Mouse (Mus musculus) retina, postnatal 7 days (tissue): ENCODE results near the gene Nup62.

Experiments
- DNase-seq: peaks from one replicate; pipeline ENCODE4 v3.0.0-alpha.2; 2012; ENCODE audit warnings: low read depth, low spot score

Nup62 gene

DNA sequence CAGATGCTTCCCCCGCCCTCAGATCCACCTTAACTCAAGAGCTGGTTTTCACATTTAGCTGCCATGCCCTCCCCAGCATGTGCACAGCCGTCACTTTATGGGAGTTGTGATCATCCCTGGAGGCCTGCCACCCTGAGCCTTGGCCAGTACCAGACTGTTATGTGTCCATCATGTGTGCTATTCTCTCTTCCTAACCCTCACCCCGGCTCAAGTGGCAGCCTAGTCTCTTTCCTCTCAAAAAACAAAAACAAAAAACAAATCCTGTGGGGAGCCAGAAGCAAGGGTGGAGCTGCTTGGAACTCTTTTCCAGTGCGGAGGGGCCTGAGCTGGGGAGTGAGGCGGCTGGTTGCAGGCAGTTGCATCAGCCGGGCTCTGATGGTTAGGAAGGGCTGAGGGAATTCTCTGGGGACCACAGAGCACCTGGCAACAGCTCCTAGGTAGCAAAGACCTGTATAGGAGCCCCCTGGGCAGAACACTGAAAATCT lies 2.9 kb downstream of the Nup62 start:
- no peak for DNase-seq

DNA sequence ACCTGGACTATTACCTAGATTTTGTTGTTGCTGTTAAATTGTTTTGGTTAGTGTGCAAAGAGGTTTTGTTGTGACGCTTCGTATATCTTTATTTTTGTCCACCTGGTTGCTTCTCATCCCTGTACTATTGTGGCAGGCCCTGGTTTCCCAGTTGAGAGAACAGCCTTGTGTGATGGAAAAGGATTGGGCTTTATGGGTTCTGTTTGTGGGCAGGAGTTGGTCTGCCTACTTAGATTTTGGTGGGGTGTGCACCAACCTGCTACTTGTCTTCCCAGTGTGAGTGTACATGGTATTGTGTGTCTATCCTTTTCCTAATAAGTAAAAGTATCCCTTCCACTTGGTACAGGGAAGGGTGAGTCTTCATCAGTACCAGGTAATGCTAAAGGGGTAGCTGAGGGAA lies 3.5 kb downstream of the Nup62 start:
- DNase-seq = no peak

DNA sequence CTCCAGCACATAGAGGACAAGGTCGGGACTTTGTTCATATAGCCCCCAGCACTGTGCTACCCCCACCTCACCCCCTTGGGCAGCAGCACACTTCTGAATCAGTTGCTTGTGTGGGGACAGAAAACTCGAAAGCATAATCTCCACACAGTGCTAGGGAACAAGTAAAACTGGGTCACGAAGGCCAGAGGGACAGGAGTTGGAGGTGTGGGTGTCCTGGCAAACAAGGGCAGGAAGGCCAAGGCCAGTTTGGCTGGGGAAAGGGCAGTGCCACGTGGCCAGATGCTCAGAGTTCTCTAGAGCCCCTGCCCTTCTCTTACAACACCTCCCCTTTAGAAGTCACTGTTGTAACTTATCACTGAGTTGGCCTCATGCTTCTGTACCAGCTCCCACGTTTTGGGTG lies 4.0 kb downstream of the Nup62 start:
- no peak for DNase-seq

DNA sequence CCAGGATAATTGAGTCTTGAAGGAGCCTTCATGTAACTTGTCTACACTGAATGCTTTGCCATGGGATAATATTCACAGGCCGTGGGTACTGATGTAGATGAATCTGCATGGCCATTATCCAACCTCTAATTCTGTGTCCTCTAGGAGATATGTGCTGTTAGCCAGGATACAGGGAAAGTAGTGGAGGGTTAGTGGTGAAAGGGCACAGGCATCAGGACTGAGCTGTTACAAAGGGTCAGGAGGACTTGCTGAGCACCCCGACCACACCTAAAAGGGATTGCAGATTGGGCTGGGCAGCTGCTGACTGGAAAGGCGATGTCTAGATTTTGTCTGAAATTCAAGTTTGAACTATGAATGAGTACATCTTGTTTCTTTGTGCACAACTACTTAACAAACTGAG lies 4.6 kb downstream of the Nup62 start:
- no peak for DNase-seq

DNA sequence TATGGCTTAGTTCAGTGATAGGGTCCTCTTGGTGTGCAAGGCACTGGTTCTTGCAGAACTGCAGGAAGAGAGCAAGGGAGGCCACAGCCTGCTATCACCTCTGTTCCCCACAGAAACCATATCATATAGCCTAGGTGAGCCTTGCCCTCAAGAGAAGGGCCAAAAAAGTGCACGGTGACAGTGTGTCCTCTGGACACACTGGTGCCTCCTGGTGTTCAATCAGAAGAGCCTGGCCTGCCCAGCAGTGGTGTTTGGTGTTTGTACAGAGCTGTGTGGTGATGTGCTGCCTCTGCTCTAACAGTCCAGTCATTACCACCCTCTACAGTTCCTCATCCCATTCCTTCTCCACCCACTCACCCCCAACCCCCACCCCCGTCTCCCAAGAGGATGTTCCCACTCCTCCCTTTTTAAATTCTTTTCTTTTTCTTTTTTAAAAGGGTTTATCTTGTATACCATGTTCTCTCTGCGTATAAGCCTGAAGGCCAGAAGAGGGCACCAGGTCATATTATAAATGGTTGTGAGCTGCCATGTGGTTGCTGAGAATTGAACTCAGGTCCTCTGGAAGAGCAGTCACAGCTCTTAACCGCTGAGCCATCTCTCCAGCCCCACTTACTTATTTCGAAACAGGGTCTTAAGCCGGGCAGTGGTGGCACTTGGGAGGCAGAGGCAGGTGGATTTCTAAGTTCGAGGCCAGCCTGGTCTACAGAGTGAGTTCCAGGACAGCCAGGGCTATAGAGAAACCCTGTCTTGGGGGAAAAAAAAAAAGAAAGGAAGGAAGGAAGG lies 6.0 kb downstream of the Nup62 start:
- no peak for DNase-seq

DNA sequence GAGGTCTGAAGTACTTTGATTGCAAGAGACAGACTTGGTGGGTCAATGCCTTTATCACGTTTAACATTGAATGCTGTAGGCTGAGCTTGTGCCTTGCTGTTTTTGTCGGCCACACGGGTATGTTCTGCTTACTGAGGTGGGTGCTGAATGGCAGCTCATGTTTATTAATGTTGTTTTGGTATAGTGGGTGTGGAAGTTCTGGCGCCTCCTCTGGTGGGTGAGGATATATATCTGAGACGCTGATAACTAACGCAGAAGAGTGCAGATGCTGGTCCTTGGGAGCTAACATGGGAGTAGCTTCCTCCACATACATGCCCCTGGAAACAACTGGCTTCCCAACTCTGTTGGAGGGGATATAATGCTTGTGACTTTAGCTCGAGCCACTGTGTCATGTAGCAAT lies 7.5 kb downstream of the Nup62 start:
- no peak for DNase-seq

DNA sequence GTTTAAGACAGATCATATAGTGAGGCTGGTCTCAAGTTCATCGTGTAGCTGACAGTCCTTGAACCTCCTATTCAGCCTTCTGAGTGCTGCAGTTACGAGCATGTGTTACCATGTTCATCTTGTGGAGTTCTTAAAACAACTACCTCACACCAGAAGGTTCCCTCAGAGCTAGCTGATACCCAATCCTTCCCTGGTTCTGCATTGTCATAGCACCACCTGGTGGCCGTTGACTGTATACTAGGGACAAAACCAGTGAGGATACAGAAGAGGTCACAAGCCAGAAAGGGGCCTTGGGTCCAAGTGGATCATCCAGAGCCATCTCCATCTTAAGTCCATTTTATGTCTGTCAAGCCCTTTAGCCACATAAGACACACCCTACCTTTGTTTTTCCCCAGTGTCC lies 9.0 kb downstream of the Nup62 start:
- peak; percentile 77 for DNase-seq

DNA sequence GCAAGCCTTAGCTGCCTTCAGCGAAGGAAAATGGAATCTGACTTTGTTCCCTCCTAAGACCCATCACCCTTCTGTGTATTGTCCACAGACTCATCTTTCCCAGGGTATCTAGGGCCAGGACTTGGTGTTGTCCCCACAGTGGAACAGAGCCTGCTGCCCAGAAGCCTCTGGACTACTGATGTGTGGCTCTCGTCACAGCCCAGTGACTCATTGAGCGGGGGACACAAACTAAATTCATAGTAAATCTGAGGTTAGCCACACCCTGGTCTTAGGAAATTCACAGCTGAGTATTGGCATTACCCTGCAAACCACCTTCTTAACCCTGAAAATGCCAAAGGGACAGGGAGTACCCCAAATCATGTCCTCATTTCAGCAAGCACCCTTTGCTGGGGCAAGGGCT lies 10.9 kb downstream of the Nup62 start:
- no peak for DNase-seq

DNA sequence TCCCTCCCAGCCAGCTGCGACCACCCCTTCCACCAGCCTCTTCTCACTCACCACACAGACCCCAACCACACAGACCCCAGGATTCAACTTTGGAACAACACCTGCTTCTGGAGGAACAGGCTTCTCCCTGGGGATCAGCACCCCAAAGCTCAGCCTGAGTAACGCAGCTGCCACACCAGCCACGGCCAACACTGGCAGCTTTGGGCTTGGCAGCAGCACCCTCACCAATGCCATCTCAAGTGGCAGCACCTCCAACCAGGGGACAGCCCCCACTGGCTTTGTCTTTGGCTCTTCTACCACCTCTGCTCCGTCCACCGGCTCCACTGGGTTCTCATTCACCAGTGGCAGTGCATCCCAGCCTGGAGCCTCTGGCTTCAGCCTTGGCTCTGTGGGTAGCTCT lies 12.8 kb downstream of the Nup62 start:
- no peak for DNase-seq

DNA sequence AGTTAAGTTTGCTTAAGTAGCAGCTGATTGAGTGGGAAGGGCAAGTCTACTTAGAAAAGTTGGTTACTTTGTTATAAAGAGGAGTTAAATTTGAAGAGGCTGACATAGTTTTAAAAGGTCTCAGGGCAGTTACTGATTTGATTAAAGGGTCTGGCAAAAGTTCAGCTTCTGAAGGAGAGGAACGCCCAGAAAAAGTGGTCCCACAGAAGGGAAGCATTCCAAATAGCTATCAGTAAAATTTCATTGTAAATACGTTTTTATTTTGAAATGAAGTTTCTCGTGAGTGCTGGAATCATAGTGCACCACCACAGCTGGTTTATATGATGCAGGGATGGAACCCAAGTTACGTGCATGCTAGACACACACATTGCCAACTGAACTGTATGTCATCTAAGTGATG lies 16.9 kb downstream of the Nup62 start:
- DNase-seq = no peak

DNA sequence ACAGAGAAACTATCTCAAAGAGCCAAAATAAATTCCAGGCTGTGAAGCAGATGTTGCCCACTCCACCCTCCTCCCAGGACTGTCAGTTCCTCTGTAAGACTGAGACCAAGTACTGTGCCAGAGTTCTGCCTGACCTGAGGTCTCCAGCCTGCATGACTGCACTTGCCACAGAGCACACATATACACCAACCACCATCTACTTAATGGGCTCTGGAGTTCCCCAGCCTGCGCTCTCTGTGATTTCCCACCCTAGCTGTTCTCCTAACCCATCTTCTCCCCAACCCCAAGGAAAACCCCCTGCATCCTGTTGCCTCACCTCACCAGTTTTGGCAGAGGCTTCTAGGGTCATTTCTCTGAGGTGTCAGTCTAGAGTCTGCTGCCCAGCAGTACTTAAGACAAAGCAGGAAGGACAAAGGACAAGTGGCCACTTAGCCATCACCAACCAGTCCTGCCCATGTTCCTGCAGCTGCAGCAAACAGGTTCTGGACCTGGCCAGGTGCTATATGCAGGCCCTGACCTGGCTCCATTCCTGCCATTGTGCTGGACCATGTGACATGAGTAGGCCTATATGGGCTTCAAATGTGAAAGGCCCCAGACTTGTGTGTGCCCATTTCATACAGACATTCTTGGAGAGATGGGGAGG lies 19.6 kb downstream of the Nup62 start:
- DNase-seq = no peak

DNA sequence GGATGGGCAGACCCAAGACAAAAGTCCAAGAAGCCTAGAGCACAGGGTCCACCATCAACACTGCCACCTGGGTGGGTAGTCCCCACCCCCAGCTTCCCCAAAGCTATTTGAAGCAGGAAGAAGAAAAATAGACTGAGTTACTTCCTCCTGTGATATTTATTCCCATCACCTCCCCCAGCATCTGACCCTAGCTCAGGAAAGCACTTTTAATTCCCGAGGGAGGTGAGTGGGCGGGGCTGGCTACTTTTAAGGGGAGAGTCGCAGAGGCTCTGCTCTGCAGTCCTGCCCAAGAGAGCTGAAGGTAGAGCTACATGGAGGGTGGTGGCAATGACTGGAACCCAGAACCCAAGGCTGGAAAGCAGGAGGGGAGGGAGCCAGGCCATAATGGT lies 20.1 kb downstream of the Nup62 start:
- DNase-seq = no peak

DNA sequence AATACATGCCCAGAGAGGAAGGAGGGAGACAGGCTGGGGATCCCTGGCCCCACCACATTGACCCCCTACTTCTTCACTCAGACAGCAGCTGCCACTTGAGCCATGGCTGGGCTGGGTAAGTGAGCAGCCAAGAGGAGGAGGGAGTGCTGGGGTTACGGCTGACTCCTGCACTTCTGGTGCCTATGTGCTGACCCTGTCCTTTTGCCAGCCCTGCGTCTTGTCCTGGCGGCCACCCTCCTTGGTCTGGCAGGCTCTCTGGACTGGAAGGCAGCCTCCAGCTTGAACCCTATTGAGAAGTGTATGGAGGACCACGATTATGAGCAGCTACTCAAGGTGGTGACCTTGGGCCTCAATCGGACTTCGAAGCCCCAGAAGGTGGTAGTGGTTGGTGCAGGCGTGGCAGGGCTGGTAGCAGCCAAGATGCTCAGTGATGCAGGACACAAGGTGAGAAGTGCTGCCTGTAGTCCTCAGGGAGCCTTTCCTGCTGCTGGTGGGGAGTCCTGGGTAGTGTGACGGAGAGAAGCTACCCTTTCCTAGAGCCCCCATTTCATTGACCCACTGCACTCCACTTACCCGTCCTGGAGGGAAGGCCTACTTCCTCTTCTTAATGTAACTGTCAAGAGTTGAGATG lies 20.6 kb downstream of the Nup62 start:
- DNase-seq = no peak

DNA sequence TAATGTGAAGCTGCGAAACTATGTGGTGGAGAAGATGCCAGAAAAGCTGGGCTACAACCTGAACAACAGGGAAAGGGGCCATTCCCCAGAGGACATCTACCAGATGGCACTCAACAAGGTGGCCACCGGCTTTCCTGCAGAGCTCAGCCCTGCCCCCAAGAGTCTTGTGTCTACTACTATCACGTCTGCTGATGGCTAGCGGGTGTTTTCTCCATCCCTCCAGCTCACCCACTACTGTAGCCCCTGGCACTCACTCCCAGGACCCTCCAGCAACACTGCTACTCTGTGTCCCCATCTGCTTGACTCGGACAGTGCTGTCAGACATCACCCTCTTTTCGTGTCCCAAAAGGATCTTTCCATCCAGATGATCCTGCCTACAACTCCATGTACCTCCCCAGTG lies 22.2 kb downstream of the Nup62 start:
- no peak for DNase-seq

DNA sequence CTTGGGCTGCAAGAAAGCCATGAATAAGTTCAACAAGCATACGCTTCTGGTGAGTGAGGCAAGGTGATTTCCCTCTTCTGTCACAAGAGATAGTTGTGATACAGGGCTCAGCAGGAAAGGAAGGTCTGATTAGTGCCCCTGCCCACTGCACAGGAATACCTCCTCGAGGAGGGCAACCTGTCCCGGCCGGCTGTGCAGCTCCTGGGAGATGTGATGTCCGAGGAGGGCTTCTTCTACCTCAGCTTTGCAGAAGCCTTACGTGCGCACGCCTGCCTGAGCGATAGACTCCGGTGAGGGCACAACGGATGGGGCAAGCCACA lies 23.2 kb downstream of the Nup62 start:
- DNase-seq = no peak

DNA sequence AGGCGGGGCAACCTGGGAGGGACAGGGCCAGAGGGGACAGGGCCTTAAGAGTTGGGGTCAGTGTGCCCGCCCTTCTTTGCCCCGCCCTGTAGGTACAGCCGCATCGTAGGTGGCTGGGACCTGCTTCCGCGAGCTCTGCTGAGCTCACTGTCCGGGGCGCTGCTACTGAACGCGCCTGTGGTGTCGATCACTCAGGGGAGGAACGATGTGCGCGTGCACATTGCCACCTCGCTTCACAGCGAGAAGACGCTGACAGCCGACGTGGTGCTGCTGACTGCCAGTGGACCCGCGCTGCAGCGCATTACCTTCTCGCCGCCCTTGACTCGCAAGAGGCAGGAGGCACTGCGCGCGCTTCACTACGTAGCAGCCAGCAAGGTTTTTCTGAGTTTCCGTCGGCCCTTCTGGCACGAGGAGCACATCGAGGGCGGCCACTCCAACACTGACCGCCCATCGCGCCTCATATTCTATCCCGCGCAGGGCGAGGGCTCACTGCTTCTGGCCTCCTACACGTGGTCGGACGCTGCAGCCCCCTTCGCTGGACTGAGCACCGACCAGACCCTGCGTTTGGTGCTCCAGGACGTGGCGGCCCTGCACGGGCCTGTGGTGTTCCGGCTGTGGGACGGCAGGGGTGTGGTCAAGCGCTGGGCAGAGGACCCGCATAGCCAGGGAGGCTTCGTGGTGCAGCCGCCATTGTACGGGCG lies 23.8 kb downstream of the Nup62 start:
- no peak for DNase-seq

DNA sequence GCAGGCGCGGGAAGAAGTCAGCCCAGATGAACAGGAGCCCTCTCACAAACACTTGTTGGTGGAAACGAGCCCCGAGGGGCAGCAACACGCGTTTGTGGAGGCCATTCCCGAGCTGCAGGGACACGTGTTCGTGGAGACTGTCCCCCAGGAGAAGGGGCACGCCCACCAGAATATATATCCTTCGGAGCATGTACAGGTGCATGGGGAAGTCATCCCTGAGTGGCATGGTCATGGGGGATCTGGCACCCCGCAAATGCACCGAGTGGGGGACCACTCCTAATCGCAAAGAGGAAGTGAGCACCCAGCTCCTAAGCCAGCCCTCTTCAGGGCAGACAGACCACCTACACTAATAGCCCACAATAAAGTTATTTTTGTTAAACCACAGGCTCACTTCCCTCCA lies 24.5 kb downstream of the Nup62 start:
- DNase-seq = no peak

DNA sequence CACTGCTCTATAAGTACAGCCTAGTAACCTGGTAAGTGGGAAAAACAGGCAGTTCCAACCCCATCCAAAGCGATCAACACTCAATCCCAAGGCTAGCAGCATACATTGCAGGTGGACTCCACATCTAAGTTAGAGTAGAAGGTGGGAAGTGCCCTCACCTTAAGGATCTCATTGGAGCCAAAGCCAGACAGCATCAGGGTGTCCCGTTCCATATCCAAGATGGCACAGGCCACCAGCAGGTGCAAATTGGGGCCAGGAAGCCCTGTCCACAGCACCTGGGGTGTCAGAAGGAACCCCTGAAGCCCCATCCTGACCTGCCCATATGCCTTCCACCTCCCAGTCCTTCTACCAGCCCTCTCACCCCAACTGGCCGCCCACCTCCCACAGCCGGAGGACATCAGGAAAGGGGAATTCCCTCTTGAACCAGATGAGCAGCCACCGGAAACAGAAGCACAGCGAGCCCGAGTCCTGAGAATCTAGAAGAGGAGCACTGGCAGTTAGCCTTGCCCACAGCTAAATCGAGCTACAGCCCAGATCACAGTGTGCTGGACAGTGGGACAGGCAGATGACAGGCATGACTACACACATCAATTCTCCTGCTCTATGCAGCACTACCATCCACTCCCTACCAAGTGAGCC lies 26.1 kb downstream of the Nup62 start:
- DNase-seq = no peak

DNA sequence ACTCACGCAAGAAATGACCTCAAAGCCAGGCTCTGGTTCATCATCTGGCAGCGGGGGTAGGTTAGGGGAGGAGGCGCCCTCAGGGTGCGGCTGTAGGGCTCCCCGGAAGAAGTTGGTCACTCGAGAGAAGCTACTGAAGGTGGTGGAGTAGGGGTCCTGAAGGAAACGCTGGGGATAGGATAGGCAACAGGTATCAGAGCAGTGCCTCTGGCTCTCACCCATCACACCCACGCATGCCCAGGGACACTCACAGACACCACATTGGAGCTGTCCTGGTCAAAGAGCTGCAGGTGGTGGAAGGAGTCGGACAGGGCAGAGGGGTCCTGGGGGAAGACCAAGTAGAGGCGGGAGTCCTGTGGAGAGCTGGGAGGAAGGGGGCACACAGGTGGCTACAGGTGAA lies 29.1 kb downstream of the Nup62 start:
- no peak for DNase-seq

DNA sequence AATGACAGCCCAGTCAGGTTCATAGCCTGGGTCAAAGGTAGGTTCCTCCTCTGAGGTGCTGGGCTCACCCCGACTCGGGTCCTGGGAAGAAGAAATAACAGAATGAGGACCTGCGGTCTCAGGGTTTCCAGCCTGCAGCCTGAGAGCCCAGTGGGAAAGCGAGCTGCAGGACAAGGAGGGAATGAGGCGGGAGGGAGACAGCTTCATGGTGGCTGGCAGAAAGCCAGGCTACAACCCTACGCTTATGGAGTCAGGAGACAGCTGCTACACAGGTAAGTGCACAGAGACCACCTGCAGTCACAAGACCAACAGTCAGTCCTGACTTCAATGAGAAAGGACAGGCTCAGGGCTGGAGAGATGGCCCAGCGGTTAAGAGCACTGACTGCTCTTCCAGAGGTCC lies 30.9 kb downstream of the Nup62 start:
- DNase-seq = no peak

DNA sequence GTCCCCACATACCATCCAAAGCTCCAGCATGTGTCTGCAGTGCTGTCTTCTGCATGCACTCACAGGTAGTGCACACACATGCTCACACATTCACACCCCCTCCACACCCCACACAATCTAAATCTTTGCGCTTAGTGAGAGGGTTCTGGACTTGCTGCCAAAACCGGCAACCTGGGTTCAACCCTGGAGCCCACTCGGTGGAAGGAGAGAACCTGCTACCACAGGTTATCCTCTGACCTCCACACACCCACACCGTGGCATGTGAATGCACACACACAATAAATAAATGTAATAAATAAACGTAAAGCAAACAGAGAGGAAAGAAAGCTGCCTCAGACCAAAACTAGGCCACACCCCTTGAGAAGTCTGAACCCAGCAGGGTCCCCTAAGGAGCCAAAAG lies 31.9 kb downstream of the Nup62 start:
- DNase-seq = no peak
